Mouse (Mus musculus): ENCODE data around the gene Vip. TPM values are rescaled to one million over a fixed set of nuclear protein-coding genes. Genes with fewer than 3 reads are reported as not detected.

Gene Vip
- polyA plus RNA-seq, 1 experiment from 2014 or later = not detected

- no peaks in the 10 kb centered on the region for H3K36me3 ChIP-seq
- no peak overlapping the region for H3K4me3 ChIP-seq
- 20% methylated on average over 1 of the region's 1 CpGs for WGBS
- H3K27me3 ChIP-seq (ENCODE audit: insufficient read depth, poor library complexity, severe bottlenecking) = no peaks in the 10 kb centered on the region
- H3K9me3 ChIP-seq = no peaks in the 10 kb centered on the region
- H3K27ac ChIP-seq = no peak overlapping the region
- DNase-seq (ENCODE audit: low spot score) = no peak
- H3K4me1 ChIP-seq = no peaks in the 10 kb centered on the region
Observed at GRCm38 (mm10) chr10:5634336-5634735, 4.7 kb upstream of the Vip start.

GRCm38 (mm10) chr10:5637322-5637721 lies 1.7 kb upstream of the Vip start:
- Histone ChIP-seq H3K4me3 (no peak overlapping the region), H3K27me3 (ENCODE audit: insufficient read depth, poor library complexity, severe bottlenecking) (no peaks in the 10 kb centered on the region), H3K9me3 (no peaks in the 10 kb centered on the region), H3K4me1 (no peaks in the 10 kb centered on the region), H3K36me3 (no peaks in the 10 kb centered on the region), H3K27ac (no peak overlapping the region)
- 70% methylated on average over 4 of the region's 4 CpGs for WGBS
- DNase-seq (ENCODE audit: low spot score) = no peak

GRCm38 (mm10) chr10:5681275-5681674 lies 42.3 kb downstream of the Vip start:
- 80% methylated on average over 2 of the region's 2 CpGs for WGBS
- DNase-seq (ENCODE audit: low spot score) = no peak
- Histone ChIP-seq H3K4me3 (no peak overlapping the region), H3K9me3 (no peaks in the 10 kb centered on the region), H3K36me3 (no peaks in the 10 kb centered on the region), H3K4me1 (no peaks in the 10 kb centered on the region), H3K27me3 (ENCODE audit: insufficient read depth, poor library complexity, severe bottlenecking) (no peaks in the 10 kb centered on the region), H3K27ac (no peak overlapping the region)

GRCm38 (mm10) chr10:5685608-5686007 lies 46.6 kb downstream of the Vip start:
- H3K36me3 ChIP-seq = no peaks in the 10 kb centered on the region
- H3K27me3 ChIP-seq (ENCODE audit: insufficient read depth, poor library complexity, severe bottlenecking) = no peaks in the 10 kb centered on the region
- WGBS = 29% methylated on average over 6 of the region's 6 CpGs
- no peak for DNase-seq (ENCODE audit: low spot score)
- no peak overlapping the region for H3K27ac ChIP-seq
- no peaks in the 10 kb centered on the region for H3K9me3 ChIP-seq
- H3K4me3 ChIP-seq = no peak overlapping the region
- H3K4me1 ChIP-seq = no peaks in the 10 kb centered on the region

- 63% methylated on average over 1 of the region's 1 CpGs for WGBS
- no peaks in the 10 kb centered on the region for H3K9me3 ChIP-seq
- DNase-seq (ENCODE audit: low spot score) = no peak
- H3K27ac ChIP-seq = no peak overlapping the region
- H3K36me3 ChIP-seq = no peaks in the 10 kb centered on the region
- no peaks in the 10 kb centered on the region for H3K27me3 ChIP-seq (ENCODE audit: insufficient read depth, poor library complexity, severe bottlenecking)
- H3K4me3 ChIP-seq = no peak overlapping the region
- no peaks in the 10 kb centered on the region for H3K4me1 ChIP-seq
Observed at GRCm38 (mm10) chr10:5694351-5694750, 55.3 kb downstream of the Vip start.

Other genes starting within 250 kb of the Vip start
- 6.8 and 13.2 TPM in 2 replicates for gene Syne1, start 87.7 kb upstream of the Vip start, polyA plus RNA-seq (2016; fragmentation: Nextera tagmentation; extraction: Ambion mirVana)
- gene Myct1, start 45.4 kb upstream of the Vip start, polyA plus RNA-seq (2016; fragmentation: Nextera tagmentation; extraction: Ambion mirVana) = 2.0 and 3.5 TPM in 2 replicates
- 60.9 and 80.3 TPM in 2 replicates for gene Fbxo5, start 166.4 kb downstream of the Vip start, polyA plus RNA-seq (2016; fragmentation: Nextera tagmentation; extraction: Ambion mirVana)
- gene Mtrf1l, start 184.7 kb downstream of the Vip start, polyA plus RNA-seq (2016; fragmentation: Nextera tagmentation; extraction: Ambion mirVana) = 9.5 and 13.5 TPM in 2 replicates

Measured in heart, embryonic 10.5 days (tissue).